Mouse (Mus musculus) cerebellum, adult (tissue): ENCODE measurements at regions not wholly inside any gene's neighbourhood (a gene's known extent, or its start where the extent isn't known, plus 50 kb on each side); places are given as distances from the start of the nearest gene placed in this dataset.

ENCODE experiments used
- ATAC-seq: cut with Nextera tagmentation; 2 replicates; pipeline ENCODE4 v1.9.2; 2017; ENCODE audit warnings: mild to moderate bottlenecking, moderate library complexity, mixed read lengths; ENCODE audit not compliant: insufficient number of reproducible peaks, low FRiP score, low TSS enrichment

- ATAC-seq: no peak
These were observed 270.6 kb downstream of the Prex1 start for GRCm38 (mm10) chr2:166442997-166443396.

- ATAC-seq: no peak
These were observed 273.5 kb downstream of the Prex1 start for GRCm38 (mm10) chr2:166439847-166440775.

- no peak for ATAC-seq
These were observed 275.4 kb downstream of the Prex1 start for GRCm38 (mm10) chr2:166438207-166438606.

- ATAC-seq: no peak
These were observed 279.1 kb downstream of the Prex1 start for GRCm38 (mm10) chr2:166434554-166434953.

DNA sequence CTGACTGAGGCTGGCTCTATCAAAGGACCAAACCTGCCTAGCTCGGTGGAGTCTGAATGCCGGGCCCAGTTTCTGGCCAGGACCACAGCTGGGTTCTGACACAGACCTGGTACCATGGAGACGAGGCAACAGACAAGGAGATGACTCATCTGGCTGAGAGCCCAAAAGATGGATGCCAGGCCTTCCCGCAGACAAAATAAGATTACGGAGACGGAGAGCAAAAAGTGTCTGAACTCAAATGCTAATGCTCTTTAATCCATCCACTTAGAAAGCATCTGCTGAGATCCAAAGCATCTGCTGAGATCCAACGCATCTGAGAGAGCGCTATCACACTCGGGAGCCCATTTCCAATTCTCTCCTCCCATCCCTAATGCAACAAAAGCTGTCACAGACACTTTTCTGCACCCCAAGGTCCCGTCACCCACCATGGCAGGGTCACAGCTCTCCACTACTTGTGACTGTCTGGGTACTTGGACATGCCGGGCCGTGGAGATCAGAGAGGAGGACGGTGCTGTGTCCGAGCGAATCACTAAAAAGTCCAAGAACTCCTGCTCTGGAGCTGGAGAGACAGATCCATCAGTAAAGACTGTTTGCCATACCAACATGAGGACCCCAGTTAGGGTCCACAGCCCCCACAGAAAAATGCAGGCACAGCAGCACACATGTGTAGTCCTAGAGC, 278.3 kb upstream of the Sulf2 start:
- no peak; the same call in 1 of the 2 replicates for ATAC-seq

- ATAC-seq: peak; percentile 40; the same call in 1 of the 2 replicates
These were observed 277.6 kb upstream of the Sulf2 start for GRCm38 (mm10) chr2:166432948-166433654.

DNA sequence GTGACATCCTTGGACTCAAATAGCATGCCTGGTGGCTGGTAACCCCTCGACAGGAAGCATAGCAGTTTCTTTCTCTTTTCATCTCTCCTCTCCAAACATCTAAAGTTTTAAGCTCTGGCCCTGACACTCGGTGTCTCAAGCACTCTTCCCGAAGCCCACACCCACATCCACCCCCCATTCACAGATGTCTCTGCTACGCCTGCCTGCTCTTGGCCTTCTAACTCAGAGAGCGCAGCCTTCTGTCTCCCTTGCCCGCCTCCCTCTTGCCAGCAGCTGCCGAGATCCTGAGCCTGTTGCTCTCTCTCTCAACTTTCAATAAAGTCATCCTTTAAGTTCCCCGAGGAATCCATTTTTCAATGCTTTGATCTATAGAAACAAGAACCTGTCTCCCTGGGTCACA, 277.1 kb upstream of the Sulf2 start:
- ATAC-seq: no peak

GRCm38 (mm10) chr2:166429918-166430317, 274.5 kb upstream of the Sulf2 start:
- ATAC-seq: no peak

- ATAC-seq: no peak
These were observed 274.0 kb upstream of the Sulf2 start for GRCm38 (mm10) chr2:166429494-166429893.

GRCm38 (mm10) chr2:166427390-166427789, 271.9 kb upstream of the Sulf2 start:
- no peak for ATAC-seq

DNA sequence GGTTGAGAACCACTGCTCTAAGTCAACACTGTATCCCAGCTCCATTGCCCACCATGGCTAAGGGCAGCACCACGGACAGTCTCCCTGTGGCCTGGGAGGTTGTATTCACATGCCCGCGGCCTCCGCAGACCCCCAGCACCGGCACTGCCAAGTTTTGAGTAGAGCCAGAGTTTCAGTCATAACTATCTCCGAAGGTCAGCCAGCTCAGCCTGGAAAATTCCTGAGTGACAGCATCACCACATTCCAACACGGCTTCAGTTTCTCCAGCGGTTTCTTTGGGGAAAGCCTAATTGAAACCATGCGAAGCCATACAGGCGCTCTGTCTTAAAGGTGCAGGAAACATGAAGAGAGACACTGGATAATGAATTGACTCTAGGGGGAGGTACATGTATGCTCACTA, 271.5 kb upstream of the Sulf2 start:
- ATAC-seq: no peak

GRCm38 (mm10) chr2:166426457-166426856, 271.0 kb upstream of the Sulf2 start:
- ATAC-seq: no peak

GRCm38 (mm10) chr2:166425141-166425540, 269.7 kb upstream of the Sulf2 start:
- no peak for ATAC-seq

DNA sequence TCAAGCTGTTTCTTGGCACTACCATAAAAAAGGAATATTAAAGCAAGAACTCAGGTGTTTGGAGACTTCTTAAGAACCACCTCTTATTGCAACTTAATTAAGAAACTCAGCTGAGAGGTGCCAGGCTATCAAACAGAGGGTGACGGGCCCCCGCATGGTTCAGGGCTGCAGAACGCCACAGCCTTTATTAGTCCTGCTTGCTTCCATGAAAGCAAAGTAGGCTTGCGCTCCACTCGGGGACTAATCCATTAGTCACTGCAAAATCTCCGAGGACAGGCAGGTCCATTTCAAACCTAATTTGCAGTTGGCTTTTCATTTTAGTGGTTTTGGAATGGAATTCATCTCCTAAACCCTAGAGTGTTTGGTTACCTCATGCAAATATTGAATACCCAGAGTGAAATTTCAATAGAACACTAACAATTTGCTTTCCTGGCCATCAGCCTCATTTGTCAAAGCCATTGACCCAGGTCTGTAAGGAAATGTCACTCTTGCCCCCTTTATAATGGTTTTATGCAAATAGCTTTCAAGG, 267.7 kb upstream of the Sulf2 start:
- no peak for ATAC-seq

GRCm38 (mm10) chr2:166420275-166420674, 264.8 kb upstream of the Sulf2 start:
- ATAC-seq: no peak

DNA sequence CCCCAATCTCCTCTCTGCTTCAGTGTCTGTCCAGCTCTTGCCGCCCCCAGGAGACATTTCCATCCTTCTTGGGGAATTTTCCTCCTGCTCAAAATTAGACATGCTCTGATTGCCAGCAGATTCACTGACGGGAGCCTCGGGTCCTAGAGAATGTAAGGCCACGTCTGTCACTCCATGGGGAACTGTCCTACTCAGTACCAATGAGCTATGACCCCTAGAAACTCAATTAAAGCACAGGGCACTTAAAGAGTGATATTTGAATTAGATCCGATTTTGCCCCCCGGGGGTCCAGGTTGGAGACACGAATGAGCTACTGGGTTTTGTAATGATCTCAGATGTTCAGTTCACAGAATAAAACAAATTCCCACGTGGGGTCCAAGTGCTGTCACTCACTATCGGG, 263.8 kb upstream of the Sulf2 start:
- ATAC-seq: no peak

GRCm38 (mm10) chr2:166418279-166418678, 262.8 kb upstream of the Sulf2 start:
- no peak for ATAC-seq

DNA sequence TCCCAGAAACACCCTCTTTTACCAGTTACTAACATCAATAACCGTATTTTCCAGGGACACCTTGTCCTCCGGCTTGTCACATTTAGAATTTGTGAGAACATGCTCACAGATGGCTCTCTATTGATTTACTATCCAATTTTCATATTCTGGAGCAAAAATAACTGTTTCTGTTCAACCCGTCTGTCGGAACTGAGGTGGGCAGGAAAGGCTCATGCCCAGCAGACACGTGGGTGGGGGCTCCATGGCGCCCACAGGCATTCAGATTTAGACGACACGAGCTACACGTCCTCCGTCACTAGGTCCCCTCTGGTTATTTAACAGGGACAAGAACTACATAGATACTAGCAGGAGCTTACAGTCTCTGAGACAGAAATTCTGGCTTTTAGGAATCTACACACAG, 262.2 kb upstream of the Sulf2 start:
- ATAC-seq: no peak

- ATAC-seq: no peak
These were observed 260.1 kb upstream of the Sulf2 start for GRCm38 (mm10) chr2:166415481-166415965.

GRCm38 (mm10) chr2:166414856-166415255, 259.4 kb upstream of the Sulf2 start:
- no peak for ATAC-seq
